Mouse (Mus musculus) kidney, postnatal 0 days (tissue): ENCODE data around the gene Mitf. TPM values are rescaled to one million over a fixed set of nuclear protein-coding genes. Genes with fewer than 3 reads are reported as not detected.

ENCODE experiments used
- ATAC-seq: fragments of 200-750 bp; cut with Nextera tagmentation; replicated peaks from 2 replicates; pipeline ENCODE4 v1.8.0; 2017; ENCODE audit warnings: low read depth, moderate number of reproducible peaks, moderate TSS enrichment, moderate library complexity; ENCODE audit not compliant: low FRiP score
- DNase-seq: peaks from one replicate; pipeline ENCODE4 v3.0.0-alpha.2; 2016; ENCODE audit warnings: low spot score
- H3K27ac ChIP-seq: fragments of 300-500 bp; sonication (generic); 2 replicates; pipeline ENCODE4 v1.5.1; 2014; ENCODE audit warnings: mild to moderate bottlenecking
- H3K27me3 ChIP-seq: fragments of 300-500 bp; sonication (generic); 2 replicates; pipeline ENCODE4 v1.6.1; 2014; ENCODE audit warnings: low read length, mixed read lengths; ENCODE audit not compliant: insufficient read depth
- H3K36me3 ChIP-seq: fragments of 300-500 bp; sonication (generic); 2 replicates; pipeline ENCODE4 v1.6.1; 2014; ENCODE audit warnings: low read length, mixed read lengths; ENCODE audit not compliant: insufficient read depth
- H3K4me1 ChIP-seq: fragments of 300-500 bp; sonication (generic); replicated peaks from 2 replicates; pipeline ENCODE4 v1.6.1; 2014; ENCODE audit warnings: antibody characterized with exemption, low read length, mixed read lengths; ENCODE audit not compliant: insufficient read depth
- H3K4me2 ChIP-seq: fragments of 300-500 bp; sonication (generic); 2 replicates; pipeline ENCODE4 v1.6.1; 2014; ENCODE audit warnings: mild to moderate bottlenecking, low read length, moderate library complexity, mixed read lengths
- H3K4me3 ChIP-seq: fragments of 300-500 bp; sonication (generic); replicated peaks from 2 replicates; pipeline ENCODE4 v1.5.1; 2014; ENCODE audit warnings: low read depth, low read length
- H3K9ac ChIP-seq: fragments of 300-500 bp; sonication (generic); 2 replicates; pipeline ENCODE4 v1.6.1; 2014; ENCODE audit warnings: low read depth, low read length
- H3K9me3 ChIP-seq: fragments of 300-500 bp; sonication (generic); replicated peaks from 2 replicates; pipeline ENCODE4 v1.6.1; 2016; ENCODE audit warnings: low read length, inconsistent platforms, mixed read lengths
- CTCF ChIP-seq: IDR thresholded peaks from 2 replicates; pipeline ENCODE4 v1.5.1; 2016; ENCODE audit warnings: antibody characterized with exemption, low read depth, mild to moderate bottlenecking, moderate library complexity
- WGBS: fragments of 180-500 bp; shearing (Covaris S2); extraction: QIAGEN DNeasy Blood & Tissue Kit; methylation state at CpG from one replicate; pipeline ENCODE4 v1.1.7; 2014; 5-methylcytosine and 5-hydroxymethylcytosine counted together
- polyA plus RNA-seq: library from polyadenylated mRNA; unstranded; fragments of >200 nt; fragmentation: Nextera tagmentation; extraction: Ambion mirVana; gene quantifications from 2 replicates; pipeline ENCODE4 v1.2.1, GENCODE M21; 2015

Mitf gene
- polyA plus RNA-seq, 1 experiment from 2014 or later = 6.8 TPM

- peak; percentile 61 for TF ChIP-seq CTCF
- Histone ChIP-seq H3K27ac (no peak overlapping the region), H3K27me3 (no peaks in the 10 kb centered on the region), H3K9ac (no peak overlapping the region), H3K9me3 (no peaks in the 10 kb centered on the region), H3K36me3 (no peaks in the 10 kb centered on the region), H3K4me3 (no peak overlapping the region), H3K4me2 (no peak overlapping the region), H3K4me1 (no peaks in the 10 kb centered on the region)
- WGBS = 65% methylated on average over 1 of the region's 1 CpGs
- no peak for DNase-seq
- ATAC-seq = no peak
These were observed 14.7 kb upstream of the Mitf start for GRCm38 (mm10) chr6:97792104-97792503.

- Histone ChIP-seq H3K36me3 (no peaks in the 10 kb centered on the region), H3K4me1 (no peaks in the 10 kb centered on the region), H3K9ac (no peak overlapping the region), H3K9me3 (no peaks in the 10 kb centered on the region), H3K27me3 (no peaks in the 10 kb centered on the region), H3K27ac (no peak overlapping the region), H3K4me3 (no peak overlapping the region), H3K4me2 (no peak overlapping the region)
- no peak for ATAC-seq
- no peak for TF ChIP-seq CTCF
- 54% methylated on average over 2 of the region's 2 CpGs for WGBS
- DNase-seq = no peak
These were observed 11.7 kb upstream of the Mitf start for GRCm38 (mm10) chr6:97795175-97795574.

- Histone ChIP-seq H3K4me3 (no peak overlapping the region), H3K4me2 (no peak overlapping the region), H3K4me1 (no peaks in the 10 kb centered on the region), H3K9ac (no peak overlapping the region), H3K27me3 (no peaks in the 10 kb centered on the region), H3K9me3 (no peaks in the 10 kb centered on the region), H3K27ac (no peak overlapping the region), H3K36me3 (no peaks in the 10 kb centered on the region)
- ATAC-seq (no peak), DNase-seq (no peak)
- 58% methylated on average over 2 of the region's 2 CpGs for WGBS
- no peak for TF ChIP-seq CTCF
These were observed 6.2 kb upstream of the Mitf start for GRCm38 (mm10) chr6:97800615-97801014.

GRCm38 (mm10) chr6:97806051-97806450 is 801 bp upstream of the Mitf start:
- H3K9ac ChIP-seq = no peak overlapping the region
- H3K4me2 ChIP-seq = peak overlapping the region; percentile 100
- H3K27me3 ChIP-seq = no peaks in the 10 kb centered on the region
- no peak overlapping the region for H3K27ac ChIP-seq
- H3K36me3 ChIP-seq = no peaks in the 10 kb centered on the region
- ATAC-seq (no peak), DNase-seq (no peak)
- WGBS = 36% methylated on average over 5 of the region's 5 CpGs
- peaks cover 6% of the 10 kb centered on the region; the same call in 1 of the 2 replicates for H3K4me1 ChIP-seq
- TF ChIP-seq CTCF = no peak
- peak overlapping the region; percentile 73 for H3K4me3 ChIP-seq
- H3K9me3 ChIP-seq = no peaks in the 10 kb centered on the region

- Histone ChIP-seq H3K4me2 (no peak overlapping the region), H3K27me3 (no peaks in the 10 kb centered on the region), H3K4me1 (peaks cover 18% of the 10 kb centered on the region), H3K27ac (no peak overlapping the region), H3K36me3 (no peaks in the 10 kb centered on the region), H3K9ac (no peak overlapping the region), H3K4me3 (no peak overlapping the region), H3K9me3 (no peaks in the 10 kb centered on the region)
- DNase-seq = no peak
- no peak for ATAC-seq
- no peak for TF ChIP-seq CTCF
- 29% methylated on average over 4 of the region's 4 CpGs for WGBS
These were observed 7.3 kb downstream of the Mitf start for GRCm38 (mm10) chr6:97814191-97814590.

GRCm38 (mm10) chr6:97815723-97816122 is 8.9 kb downstream of the Mitf start:
- Histone ChIP-seq H3K36me3 (no peaks in the 10 kb centered on the region), H3K4me1 (peaks cover 18% of the 10 kb centered on the region), H3K27ac (no peak overlapping the region; the same call in 1 of the 2 replicates), H3K4me2 (no peak overlapping the region), H3K4me3 (no peak overlapping the region), H3K27me3 (no peaks in the 10 kb centered on the region), H3K9ac (no peak overlapping the region), H3K9me3 (no peaks in the 10 kb centered on the region)
- 39% methylated on average over 1 of the region's 1 CpGs for WGBS
- no peak for DNase-seq
- TF ChIP-seq CTCF = no peak
- ATAC-seq = no peak

DNA sequence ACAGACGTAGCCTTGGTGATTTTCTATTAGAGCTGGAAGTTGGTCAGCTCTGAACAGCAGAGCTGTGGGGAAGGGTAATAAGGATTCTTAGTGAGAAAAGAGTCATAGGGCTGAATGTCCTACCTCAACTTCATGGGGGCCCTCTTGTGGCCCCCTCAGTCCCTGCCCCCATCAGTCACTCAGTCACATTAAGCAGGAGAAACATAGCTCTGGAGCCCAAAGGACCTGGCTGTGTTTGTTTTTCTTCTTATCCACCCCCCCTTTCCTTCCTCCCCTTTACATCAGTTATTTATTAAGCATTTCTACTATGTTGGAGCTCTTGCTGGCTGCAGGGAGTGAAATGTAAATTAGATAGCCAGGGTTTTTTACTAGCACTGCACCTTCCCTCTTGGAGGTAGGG is 10.0 kb downstream of the Mitf start:
- Histone ChIP-seq H3K36me3 (no peaks in the 10 kb centered on the region), H3K9ac (no peak overlapping the region), H3K9me3 (no peaks in the 10 kb centered on the region), H3K4me3 (no peak overlapping the region), H3K27me3 (no peaks in the 10 kb centered on the region), H3K4me1 (peaks cover 18% of the 10 kb centered on the region), H3K4me2 (no peak overlapping the region), H3K27ac (peak overlapping the region; percentile 75)
- WGBS = 43% methylated on average over 1 of the region's 1 CpGs
- peak; percentile 43; the same call in 1 of the 2 replicates for ATAC-seq
- TF ChIP-seq CTCF = peak; percentile 10; the same call in 1 of the 2 replicates
- DNase-seq = peak; percentile 54
